Mouse (Mus musculus): Measurements from ENCODE around the gene Wnt10a. TPM values are rescaled to one million over a fixed set of nuclear protein-coding genes. Genes with fewer than 3 reads are reported as not detected.

Wnt10a gene
- polyA plus RNA-seq (2017; shearing (Covaris generic)), result under 1 TPM; 0.13 to 0.48 TPM

- no peak for ATAC-seq
Measured at GRCm38 (mm10) chr1:74791249-74791648, at the start of gene Wnt10a. TSS of gene Wnt10a (plus strand) at chr1:74791516.

DNA sequence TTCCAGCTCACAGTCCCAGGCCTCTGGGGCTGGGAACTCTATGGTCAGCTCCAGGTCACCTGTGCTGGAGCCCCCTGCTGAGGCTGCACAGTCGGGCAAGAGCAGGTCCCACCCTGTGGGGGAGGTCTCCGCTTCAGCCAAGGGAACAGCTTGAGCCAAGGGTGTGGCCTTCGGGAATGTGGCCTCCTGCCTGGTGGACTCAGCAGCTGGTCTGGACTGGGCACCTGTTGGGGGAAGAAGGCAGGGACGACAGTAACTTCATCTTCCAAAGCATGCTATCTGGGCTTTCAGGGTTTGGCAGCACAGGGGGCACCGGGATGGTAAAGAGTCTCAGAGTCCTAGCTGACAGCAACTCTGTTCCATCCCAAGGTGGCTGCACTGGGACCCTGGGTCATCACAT is 44.0 kb upstream of the Wnt10a start:
- ATAC-seq, result no peak

GRCm38 (mm10) chr1:74748643-74749271 is 42.6 kb upstream of the Wnt10a start, which contains the start of gene Prkag3:
TSS of gene Prkag3 (minus strand) at chr1:74749221.
- no peak for ATAC-seq

DNA sequence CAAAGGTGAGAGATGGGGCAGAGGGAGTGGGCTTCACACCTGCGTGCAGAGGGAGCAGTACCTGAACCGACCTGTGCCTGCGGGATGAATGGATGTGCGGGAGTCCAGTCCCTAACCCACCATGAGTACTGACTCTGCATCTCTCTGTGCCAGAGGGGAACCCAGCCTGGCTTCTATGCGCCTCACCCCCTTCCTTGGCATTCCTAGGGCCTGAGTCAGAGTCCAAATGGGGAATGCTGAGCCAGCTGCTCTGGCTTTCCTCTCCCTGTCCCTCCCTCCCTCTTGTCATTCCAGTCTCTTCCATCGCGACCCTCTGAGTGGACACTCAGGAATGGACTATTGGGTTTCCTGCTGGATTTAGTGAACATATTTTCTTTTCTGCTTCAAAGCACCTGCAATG is 42.0 kb upstream of the Wnt10a start:
- ATAC-seq, result no peak

DNA sequence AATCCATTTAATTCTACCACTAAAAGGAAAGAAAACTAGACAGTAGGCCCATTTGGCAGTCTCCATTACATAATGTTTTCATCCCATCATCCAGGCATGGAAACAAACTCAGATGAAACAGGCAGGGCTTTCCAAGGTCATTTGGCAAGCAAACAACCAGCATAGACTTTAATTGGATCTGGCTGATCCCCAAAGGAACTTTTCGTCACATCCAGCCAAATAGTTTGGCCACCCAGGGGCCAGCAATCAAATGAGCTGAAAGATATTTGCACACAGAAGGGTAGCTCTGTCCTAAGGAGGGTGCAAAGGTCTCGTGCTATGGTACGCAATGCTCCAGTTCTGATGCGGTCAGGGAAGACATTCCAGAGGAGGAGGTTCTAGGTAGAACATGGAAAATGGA is 40.6 kb upstream of the Wnt10a start:
- ATAC-seq, result no peak

GRCm38 (mm10) chr1:74752150-74752549 is 39.2 kb upstream of the Wnt10a start:
- ATAC-seq, result no peak

DNA sequence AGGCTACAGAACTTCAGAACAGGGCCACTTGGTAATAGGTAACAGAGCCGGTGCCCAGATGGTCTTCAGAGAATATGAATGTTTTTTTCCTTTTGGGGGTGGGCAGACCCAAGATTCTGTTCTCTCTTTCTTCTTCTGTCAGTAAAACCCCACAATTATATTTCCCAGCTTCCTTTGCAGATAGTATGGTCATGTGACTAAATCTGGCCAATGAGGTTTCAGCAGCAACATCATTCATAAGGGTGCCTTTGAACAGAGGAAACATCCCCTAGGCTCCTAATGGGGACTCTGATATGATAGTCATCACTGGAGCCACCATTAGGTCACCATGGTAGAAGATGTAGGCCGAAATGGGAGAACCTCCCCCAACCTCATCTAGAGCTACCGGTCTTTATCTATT is 38.5 kb upstream of the Wnt10a start:
- ATAC-seq, result no peak

- ATAC-seq, result no peak
Measured at GRCm38 (mm10) chr1:74753266-74753974, 37.9 kb upstream of the Wnt10a start.

- no peak for ATAC-seq
Measured at GRCm38 (mm10) chr1:74754175-74754785, 37.0 kb upstream of the Wnt10a start.

- ATAC-seq, result no peak
Measured at GRCm38 (mm10) chr1:74759773-74760172, 31.5 kb upstream of the Wnt10a start.

- no peak for ATAC-seq
Measured at GRCm38 (mm10) chr1:74763081-74763480, 28.2 kb upstream of the Wnt10a start.

GRCm38 (mm10) chr1:74770727-74771466 is 20.4 kb upstream of the Wnt10a start:
- no peak for ATAC-seq

DNA sequence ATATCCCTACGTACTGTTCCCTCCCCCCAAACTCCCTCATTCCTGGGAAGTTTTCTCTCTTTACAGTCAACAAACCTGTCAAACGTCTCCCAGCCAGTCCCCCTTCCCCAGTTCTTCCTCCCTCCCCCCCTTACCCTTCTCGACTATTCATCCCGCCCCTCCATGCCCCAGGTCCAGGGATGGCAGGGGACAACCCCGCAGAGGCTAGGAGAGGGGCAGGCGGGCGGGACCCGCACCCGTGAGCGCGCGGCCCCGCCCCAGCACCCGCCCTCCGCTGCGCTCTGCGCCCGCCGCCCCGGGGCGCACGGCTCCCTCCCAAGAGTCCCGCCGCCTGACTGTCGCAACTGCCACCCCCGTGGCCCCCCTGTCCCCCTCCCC is 19.9 kb upstream of the Wnt10a start:
- ATAC-seq, result no peak

DNA sequence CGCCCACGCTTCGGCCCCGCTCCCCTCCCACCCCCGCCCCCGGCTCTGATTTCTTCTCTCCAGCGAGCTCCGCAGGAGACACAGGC is 19.6 kb upstream of the Wnt10a start, which contains the start of gene Wnt6:
Gene Wnt6 (plus strand): TSS at position 48 of the 86 bp plus-strand sequence.
- ATAC-seq, result no peak

DNA sequence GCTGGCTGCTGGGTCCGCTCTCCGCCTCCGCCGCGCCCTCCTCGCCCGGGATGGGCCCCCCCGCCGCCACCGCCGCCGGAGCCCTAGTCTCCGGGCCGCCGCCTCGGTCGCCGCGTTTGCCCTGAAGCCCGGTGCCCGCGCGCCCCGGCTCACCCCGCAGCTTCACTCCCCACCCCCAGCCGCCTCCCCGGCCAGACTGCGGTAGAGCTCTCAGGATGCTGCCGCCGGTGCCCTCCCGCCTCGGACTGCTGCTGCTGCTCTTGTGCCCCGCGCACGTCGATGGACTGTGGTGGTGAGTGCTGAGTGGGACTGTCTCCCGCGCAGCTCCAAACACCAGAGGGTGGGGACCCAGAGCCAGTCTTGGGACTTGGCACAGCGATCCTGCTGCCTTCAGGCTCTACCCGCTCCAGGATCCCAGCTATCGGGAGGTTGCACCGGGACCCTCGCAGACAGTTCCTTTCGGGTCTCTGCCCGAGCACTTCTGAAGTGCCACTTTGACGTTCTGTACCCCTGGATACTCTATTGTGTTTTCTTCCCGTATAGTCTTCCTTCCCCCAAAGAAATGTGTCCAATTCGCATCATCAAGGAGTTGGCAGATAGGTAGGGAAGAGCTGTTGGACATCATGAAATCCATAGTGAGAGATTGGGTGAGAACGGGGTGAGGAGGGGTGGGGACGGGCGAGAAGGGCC is 19.2 kb upstream of the Wnt10a start:
- ATAC-seq, result no peak

- ATAC-seq, result peak; percentile 83
Measured at GRCm38 (mm10) chr1:74773136-74773535, 18.2 kb upstream of the Wnt10a start.

DNA sequence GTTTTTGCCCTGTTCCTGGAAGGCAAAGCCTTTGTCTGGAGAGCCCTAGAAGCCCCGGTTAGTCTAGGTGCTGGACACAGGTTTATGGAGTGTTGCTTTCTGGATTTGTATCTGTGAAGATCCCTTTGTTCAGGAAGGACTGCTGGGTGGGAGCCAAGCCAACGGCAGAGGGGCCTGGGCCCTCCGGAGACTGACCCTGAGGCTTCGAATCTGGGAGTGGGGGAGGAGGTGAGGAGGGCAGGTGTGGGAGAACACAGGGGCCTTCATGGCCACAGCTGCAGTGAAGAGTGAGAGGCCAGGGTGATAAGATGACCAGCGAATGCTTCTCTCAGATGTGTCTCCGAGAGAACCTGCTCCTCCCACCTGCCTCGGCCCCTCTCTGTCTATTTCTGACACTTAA is 17.3 kb upstream of the Wnt10a start:
- no peak for ATAC-seq

- no peak for ATAC-seq
Measured at GRCm38 (mm10) chr1:74775816-74776215, 15.5 kb upstream of the Wnt10a start.

DNA sequence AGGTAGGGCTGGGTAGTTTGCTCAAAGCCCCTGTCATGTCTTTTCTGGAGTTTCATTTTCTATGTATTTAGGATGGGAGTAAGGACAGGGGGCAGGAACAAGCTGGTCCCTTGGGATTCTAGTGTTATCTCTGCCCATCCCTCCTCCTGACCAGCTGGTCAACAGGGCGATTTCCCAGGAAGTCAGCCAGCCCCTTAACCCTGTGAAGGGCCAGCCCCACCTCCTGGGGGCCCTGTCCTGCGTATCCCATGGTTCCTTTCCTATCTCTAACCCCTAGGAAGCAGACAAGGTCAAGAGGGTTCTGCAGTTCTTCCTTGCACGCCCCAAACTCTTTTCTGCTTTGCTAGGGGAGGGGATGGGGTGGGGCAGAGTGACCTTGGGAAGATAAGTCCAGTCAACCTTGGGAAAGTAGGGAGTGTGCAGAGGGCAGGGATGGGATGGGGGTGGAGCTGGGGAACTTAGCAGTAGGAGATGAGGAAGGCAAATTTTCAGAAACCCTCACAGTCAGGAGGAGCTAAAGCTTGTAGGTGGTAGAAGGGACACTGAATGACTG is 12.3 kb upstream of the Wnt10a start:
- ATAC-seq, result no peak

GRCm38 (mm10) chr1:74782045-74782444 is 9.3 kb upstream of the Wnt10a start:
- ATAC-seq, result no peak

- ATAC-seq, result no peak
Measured at GRCm38 (mm10) chr1:74783554-74783953, 7.8 kb upstream of the Wnt10a start.

DNA sequence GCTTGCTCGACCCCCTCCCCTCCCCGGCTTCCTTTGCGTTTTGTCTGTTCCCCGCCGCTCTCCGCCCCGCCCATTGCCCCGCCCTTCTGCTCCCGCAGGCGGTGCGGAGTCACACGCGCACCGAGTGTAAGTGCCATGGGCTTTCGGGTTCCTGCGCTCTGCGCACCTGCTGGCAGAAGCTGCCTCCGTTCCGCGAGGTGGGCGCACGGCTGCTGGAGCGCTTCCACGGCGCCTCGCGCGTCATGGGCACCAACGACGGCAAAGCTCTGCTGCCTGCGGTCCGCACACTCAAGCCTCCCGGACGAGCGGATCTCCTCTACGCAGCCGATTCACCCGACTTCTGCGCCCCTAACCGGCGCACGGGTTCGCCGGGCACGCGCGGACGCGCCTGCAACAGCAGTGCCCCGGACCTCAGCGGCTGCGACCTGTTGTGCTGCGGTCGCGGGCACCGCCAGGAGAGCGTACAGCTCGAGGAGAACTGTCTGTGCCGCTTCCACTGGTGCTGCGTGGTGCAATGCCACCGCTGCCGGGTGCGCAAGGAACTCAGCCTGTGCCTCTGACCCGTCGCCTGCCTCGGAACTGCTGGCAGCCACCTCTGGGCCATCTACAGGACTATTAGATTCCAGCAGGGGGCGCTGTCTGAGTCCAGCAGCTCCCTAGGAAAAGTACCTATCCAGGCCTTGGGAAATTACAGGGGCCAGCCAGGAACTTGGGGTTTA is 7.1 kb upstream of the Wnt10a start:
- no peak for ATAC-seq
